Mouse (Mus musculus) midbrain, postnatal 0 days (tissue): ENCODE data around the gene Il11ra1. TPM values are rescaled to one million over a fixed set of nuclear protein-coding genes. Genes with fewer than 3 reads are reported as not detected.

Experiments
- ATAC-seq: fragments of 200-750 bp; cut with Nextera tagmentation; 2 replicates; pipeline ENCODE4 v1.8.0; 2017; ENCODE audit warnings: moderate number of reproducible peaks, mild to moderate bottlenecking, moderate TSS enrichment, moderate library complexity; ENCODE audit not compliant: low FRiP score
- DNase-seq: peaks from one replicate; pipeline ENCODE4 v3.0.0-alpha.2; 2015; ENCODE audit warnings: low spot score
- H3K27ac ChIP-seq: fragments of 300-500 bp; sonication (generic); 2 replicates; pipeline ENCODE4 v1.5.1; 2014; ENCODE audit warnings: low read depth, mild to moderate bottlenecking, low read length, mixed read lengths
- H3K27me3 ChIP-seq: fragments of 300-500 bp; sonication (generic); 2 replicates; pipeline ENCODE4 v1.6.1; 2014; ENCODE audit warnings: low read length, control low read depth, mixed read lengths; ENCODE audit not compliant: insufficient read depth
- H3K36me3 ChIP-seq: fragments of 300-500 bp; sonication (generic); 2 replicates; pipeline ENCODE4 v1.6.1; 2014; ENCODE audit warnings: low read length, control low read depth, mixed read lengths; ENCODE audit not compliant: insufficient read depth
- H3K4me1 ChIP-seq: fragments of 300-500 bp; sonication (generic); 2 replicates; pipeline ENCODE4 v1.6.1; 2014; ENCODE audit warnings: mild to moderate bottlenecking, control low read depth, antibody characterized with exemption, low read length, mixed read lengths; ENCODE audit not compliant: insufficient read depth
- H3K4me2 ChIP-seq: fragments of 300-500 bp; sonication (generic); 2 replicates; pipeline ENCODE4 v1.6.1; 2014; ENCODE audit warnings: low read depth, mild to moderate bottlenecking, low read length, mixed read lengths; ENCODE audit not compliant: poor library complexity, severe bottlenecking
- H3K4me3 ChIP-seq: fragments of 300-500 bp; sonication (generic); 2 replicates; pipeline ENCODE4 v1.5.1; 2014; ENCODE audit warnings: low read depth, mild to moderate bottlenecking, low read length, moderate library complexity
- H3K9ac ChIP-seq: fragments of 300-500 bp; sonication (generic); replicated peaks from 2 replicates; pipeline ENCODE4 v1.6.1; 2014; ENCODE audit warnings: mild to moderate bottlenecking, low read length, moderate library complexity, mixed read lengths; ENCODE audit not compliant: poor library complexity, severe bottlenecking
- H3K9me3 ChIP-seq: fragments of 300-500 bp; sonication (generic); 2 replicates; pipeline ENCODE4 v1.6.1; 2016; ENCODE audit warnings: low read length, control low read depth
- CTCF ChIP-seq: IDR thresholded peaks from 2 replicates; pipeline ENCODE4 v1.5.1; 2016; ENCODE audit warnings: antibody characterized with exemption, mild to moderate bottlenecking
- WGBS: fragments of 180-500 bp; shearing (Covaris S2); extraction: QIAGEN DNeasy Blood & Tissue Kit; methylation state at CpG from one replicate; pipeline ENCODE4 v1.1.7; 2014; 5-methylcytosine and 5-hydroxymethylcytosine counted together
- polyA plus RNA-seq: library from polyadenylated mRNA; unstranded; fragments of >200 nt; fragmentation: Nextera tagmentation; extraction: Ambion mirVana; gene quantifications from 2 replicates; pipeline ENCODE4 v1.2.1, GENCODE M21; 2015
- total RNA-seq: library from RNA; depleted of rRNA; stranded (reverse); fragments of >200 nt; gene quantifications from 2 replicates; pipeline ENCODE4 v1.2.3, GENCODE M21; 2014

Gene Il11ra1
- total and polyA plus RNA-seq, 2 experiments from 2014 or later: 26.5 to 28.8 TPM

DNA sequence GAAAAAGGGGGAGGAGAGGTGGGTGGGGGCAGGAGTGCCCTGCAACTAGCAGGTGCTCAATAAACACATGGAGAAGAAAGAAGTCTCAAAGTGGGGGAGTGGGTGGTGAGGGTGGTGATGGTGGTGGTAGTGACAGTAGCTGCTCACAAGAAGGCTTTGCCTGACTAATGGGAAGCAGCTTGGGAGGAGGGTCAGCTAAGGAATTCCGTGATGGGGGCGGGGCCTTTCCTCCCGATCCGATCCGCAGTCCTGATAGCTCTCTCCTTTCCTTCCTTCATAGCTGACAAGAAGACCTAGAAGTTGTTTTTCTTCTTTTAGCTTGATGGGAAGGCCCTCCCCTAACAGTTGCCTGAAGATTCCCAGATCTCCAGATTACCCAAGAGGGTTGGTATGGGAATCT, 4.9 kb downstream of the Il11ra1 start:
- H3K36me3 ChIP-seq: no peaks in the 10 kb centered on the region
- H3K9ac ChIP-seq: no peak overlapping the region
- TF ChIP-seq CTCF: no peak
- no peak overlapping the region for H3K4me3 ChIP-seq
- DNase-seq (no peak), ATAC-seq (no peak)
- H3K27ac ChIP-seq: no peak overlapping the region
- H3K4me1 ChIP-seq: peaks cover 8% of the 10 kb centered on the region; the same call in 1 of the 2 replicates
- no peaks in the 10 kb centered on the region for H3K9me3 ChIP-seq
- H3K27me3 ChIP-seq: no peaks in the 10 kb centered on the region
- WGBS: 15% methylated on average over 5 of the region's 5 CpGs
- H3K4me2 ChIP-seq: no peak overlapping the region

DNA sequence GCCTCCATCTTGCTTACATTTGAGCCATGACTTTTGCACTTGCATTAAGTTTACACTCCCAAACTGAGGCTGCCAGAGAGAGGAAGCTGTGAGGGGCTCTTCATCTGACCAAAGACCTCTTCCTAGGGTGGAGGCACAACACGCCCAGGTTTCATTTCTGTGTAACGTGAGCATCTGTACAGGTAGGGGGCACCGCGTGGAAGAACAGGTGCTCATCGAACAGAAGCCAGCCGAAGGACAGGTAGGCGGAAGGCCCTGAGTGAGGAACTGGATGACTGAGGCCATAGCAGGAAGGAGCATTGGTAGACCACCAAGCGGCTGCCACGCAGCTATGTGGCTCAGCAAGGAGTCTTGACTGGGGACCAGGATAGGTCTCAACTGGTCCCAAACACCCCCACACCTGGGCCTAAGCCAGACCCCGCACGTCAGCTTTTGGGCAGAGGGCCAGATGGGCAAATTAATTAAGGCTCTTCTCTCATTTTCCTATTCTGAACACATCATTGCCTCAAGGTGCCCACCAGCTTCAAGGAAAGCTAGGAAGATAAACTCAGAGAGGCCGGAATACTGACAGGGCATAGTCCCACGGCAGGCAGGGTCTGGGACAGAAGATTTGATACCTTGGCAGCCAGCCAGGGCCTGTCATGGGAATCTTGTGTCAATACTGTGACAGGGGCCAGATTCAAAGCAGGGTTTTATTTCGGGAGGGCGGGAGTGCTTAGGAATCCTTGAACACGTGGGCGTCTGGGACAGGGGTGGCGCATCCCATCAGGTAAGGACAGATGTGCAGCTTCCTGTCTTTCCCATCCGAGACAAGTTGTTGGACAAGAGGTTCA, 6.3 kb downstream of the Il11ra1 start:
- peak overlapping the region; percentile 28; the same call in 1 of the 2 replicates for H3K4me2 ChIP-seq
- WGBS: 47% methylated on average over 19 of the region's 19 CpGs
- ATAC-seq: no peak
- H3K36me3 ChIP-seq: no peaks in the 10 kb centered on the region
- H3K9ac ChIP-seq: no peak overlapping the region; the same call in 1 of the 2 replicates
- peaks cover 8% of the 10 kb centered on the region; the same call in 1 of the 2 replicates for H3K4me1 ChIP-seq
- no peak overlapping the region for H3K27ac ChIP-seq
- DNase-seq: no peak
- no peak overlapping the region for H3K4me3 ChIP-seq
- no peaks in the 10 kb centered on the region for H3K9me3 ChIP-seq
- no peaks in the 10 kb centered on the region for H3K27me3 ChIP-seq
- no peak for TF ChIP-seq CTCF

DNA sequence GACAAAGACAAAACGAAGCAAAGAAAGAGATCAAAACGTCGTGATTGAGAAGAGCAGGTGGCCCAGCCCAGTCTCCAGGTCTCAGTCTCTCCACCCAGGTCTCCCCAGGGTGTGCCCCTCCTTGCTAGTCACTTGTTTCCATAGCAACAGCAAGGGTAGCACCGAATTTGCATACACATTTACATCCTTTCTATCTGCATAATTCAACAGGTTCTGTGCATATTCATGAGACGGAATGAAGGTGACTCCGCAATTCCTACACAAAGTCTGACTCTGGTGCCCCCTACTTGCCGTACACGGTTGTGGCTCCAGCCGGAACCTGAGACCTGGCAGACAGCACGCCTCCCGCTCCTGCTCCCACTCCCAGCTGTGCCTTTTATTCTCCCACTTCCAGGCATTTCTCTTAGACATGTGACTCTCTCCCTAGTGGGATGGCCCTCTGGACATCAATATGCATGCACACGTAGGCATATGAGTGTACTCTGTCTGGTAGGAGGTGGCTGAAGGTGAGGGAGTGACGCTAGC, 7.3 kb downstream of the Il11ra1 start:
- H3K4me2 ChIP-seq: peak overlapping the region; percentile 28; the same call in 1 of the 2 replicates
- TF ChIP-seq CTCF: peak; percentile 88
- DNase-seq: peak; percentile 88
- H3K4me1 ChIP-seq: peaks cover 12% of the 10 kb centered on the region
- no peaks in the 10 kb centered on the region for H3K36me3 ChIP-seq
- peak overlapping the region; percentile 59 for H3K27ac ChIP-seq
- H3K9ac ChIP-seq: no peak overlapping the region; the same call in 1 of the 2 replicates
- ATAC-seq: peak; percentile 84
- H3K9me3 ChIP-seq: no peaks in the 10 kb centered on the region
- no peaks in the 10 kb centered on the region for H3K27me3 ChIP-seq
- H3K4me3 ChIP-seq: no peak overlapping the region
- under 1% methylated on average over 13 of the region's 13 CpGs for WGBS

DNA sequence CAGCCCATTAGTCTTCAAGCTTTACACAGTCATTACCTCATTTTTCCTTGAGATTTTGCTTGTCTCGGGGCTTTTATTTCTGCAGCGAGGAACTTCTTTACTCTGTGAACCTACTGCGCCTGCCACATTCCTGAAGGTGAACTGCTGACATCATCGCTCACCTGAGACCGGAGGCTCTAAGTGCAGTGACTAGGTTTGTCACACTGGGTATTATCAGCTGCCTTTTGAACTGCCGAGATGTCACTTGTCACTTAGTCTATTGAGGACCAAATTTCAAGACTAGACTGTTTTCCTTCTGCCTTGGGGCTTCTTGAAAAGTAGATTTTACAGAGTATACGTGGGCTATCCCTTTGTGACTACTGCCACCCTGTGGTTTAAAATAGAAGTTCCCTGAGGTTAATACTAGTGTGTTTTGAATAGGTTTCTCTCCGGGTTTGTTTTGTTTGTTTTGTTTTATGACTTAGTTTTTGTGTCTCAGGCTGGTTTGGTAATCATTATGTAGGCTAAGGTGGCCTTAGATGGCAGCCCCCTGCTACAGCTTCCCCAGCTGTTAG, 8.5 kb downstream of the Il11ra1 start:
- Histone ChIP-seq H3K27me3 (no peaks in the 10 kb centered on the region), H3K4me1 (peaks cover 18% of the 10 kb centered on the region), H3K36me3 (no peaks in the 10 kb centered on the region), H3K4me3 (no peak overlapping the region), H3K27ac (no peak overlapping the region), H3K9me3 (no peaks in the 10 kb centered on the region), H3K4me2 (no peak overlapping the region), H3K9ac (no peak overlapping the region)
- DNase-seq: peak; percentile 87
- peak; percentile 36; the same call in 1 of the 2 replicates for ATAC-seq
- peak; percentile 88 for TF ChIP-seq CTCF
- WGBS: 35% methylated on average over 8 of the region's 8 CpGs

DNA sequence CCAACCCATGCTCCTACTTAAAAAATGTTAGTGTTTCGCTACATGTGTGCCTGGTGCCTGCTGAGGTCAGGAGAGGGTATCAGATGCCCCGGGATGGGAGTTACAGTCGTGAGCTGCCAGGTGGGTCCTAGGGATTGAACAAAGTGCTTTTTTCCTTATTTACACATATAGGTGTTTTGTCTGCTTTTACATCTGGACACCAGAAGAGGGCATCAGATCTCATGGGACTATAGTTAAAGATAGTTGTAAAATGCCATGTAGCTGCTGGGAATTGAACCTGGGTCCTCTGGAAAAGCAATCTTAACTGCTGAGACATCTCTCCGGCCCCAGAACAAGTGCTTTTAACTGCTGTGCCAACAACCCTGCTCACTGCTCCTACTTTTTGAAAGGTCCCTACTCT, 10.4 kb downstream of the Il11ra1 start:
- Histone ChIP-seq H3K4me1 (peaks cover 21% of the 10 kb centered on the region), H3K9me3 (no peaks in the 10 kb centered on the region), H3K9ac (no peak overlapping the region), H3K4me3 (no peak overlapping the region), H3K36me3 (no peaks in the 10 kb centered on the region), H3K27me3 (no peaks in the 10 kb centered on the region), H3K4me2 (no peak overlapping the region), H3K27ac (no peak overlapping the region)
- 74% methylated on average over 4 of the region's 4 CpGs for WGBS
- DNase-seq: no peak
- ATAC-seq: no peak
- TF ChIP-seq CTCF: peak; percentile 45
